Mouse (Mus musculus) 3T3-L1 (cell line): ENCODE results near the gene Timp1.
A peak's percentile ranks its signal among the peaks of the same experiment; 100 is the strongest.

ENCODE experiments used
- DNase-seq: peaks from one replicate; pipeline ENCODE4 v3.0.0-alpha.2; 2015; ENCODE audit warnings: low read depth, low spot score

Gene Timp1

GRCm38 (mm10) chrX:20923506-20923905 is 53.5 kb downstream of the Timp1 start:
- DNase-seq = peak; percentile 61
